Mouse (Mus musculus) urinary bladder, postnatal 4 days (tissue): ENCODE data around the gene Cnpy4.

ENCODE experiments used
- DNase-seq, 2 experiments: peaks; one replicate each; pipeline ENCODE4 v3.0.0; 2021 to 2022; ENCODE audit warnings: low spot score in 2 of 2

Cnpy4 gene

DNA sequence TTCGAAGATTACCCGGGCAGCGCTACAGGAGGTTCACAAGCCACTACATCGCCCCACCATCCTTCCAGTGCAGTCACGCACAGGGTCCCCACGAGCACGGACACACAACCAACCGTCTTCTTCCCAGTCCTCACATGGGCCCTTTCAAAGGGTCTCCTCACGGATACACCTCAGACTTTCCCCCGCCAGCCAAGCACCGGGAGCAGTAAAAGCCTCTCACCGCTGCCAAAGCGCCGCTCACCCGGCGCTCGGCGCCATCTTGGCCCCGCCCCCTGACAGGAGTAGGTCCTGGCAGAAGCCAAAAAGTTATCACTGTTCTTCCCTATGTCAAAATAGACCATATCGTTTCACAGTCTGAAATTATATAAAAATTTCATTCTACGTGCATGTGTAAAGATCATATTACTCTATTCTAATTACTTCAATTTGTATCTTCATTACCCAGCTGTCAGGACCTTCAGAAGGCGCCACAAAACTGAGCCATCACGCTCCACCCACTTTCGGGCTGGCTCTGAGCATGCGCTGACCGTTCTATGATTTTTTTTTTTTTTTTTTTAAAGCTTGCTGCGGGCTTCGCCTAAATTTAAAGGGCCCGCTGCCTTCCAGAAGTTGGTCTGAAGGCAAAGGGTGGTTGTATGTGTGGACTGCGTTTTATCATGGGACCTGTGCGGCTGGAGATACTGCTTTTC, at the start of gene Cnpy4, which contains the start of gene Taf6:
TSS of gene Cnpy4 (plus strand) at position 536 of the 689 bp plus-strand sequence.
TSS of gene Taf6 (minus strand) at position 502 of the 689 bp plus-strand sequence.
- peak; percentile 76 to 82 for DNase-seq

DNA sequence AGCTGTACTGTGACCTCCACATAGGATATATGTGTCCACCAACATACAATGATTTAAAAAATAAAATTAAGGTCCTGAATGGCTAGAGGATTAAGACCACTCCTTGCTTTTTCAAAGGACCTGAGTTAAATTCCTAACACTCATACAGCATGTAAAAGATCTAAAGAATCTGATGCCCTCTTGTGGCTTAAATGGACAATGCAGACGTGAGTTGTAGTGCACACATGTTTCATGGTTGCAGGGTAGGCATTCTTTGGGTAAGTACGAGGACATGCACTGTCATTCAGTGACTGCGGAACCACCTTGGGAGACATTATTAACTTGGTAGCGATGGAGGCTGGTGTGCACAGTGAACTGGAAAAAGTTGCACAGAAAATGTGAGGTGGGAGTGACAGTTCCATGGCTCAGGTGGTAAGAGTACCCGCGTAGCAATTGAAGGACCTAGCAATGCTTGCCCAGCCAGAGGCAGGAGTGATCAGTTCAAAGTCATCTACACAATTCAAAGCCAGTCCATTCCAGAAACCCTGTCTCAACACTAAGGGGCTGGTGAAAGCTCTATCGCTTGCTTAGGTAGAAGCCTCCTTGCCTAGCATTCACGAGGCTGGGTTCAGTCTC, 49.2 kb upstream of the Cnpy4 start:
- DNase-seq, result no peak

DNA sequence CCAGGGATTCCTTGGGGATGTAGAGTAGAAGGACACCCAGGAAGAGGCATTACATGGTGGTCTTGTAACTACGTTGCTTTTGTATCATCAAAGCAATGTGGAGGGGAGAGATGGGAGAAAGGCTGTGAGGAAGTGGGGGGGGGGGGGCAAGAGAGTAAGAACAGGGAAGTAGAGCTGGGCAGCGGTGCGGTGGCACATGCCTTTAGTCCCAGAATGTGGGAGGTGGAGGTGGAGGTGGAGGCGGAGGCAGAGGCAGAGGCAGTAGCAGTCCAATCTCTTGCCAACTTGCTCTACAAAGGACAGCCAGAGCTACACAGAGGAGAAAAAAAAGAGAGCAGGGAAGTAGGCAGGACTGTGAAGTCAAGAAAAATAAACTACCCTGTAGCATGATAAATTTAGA, 48.7 kb upstream of the Cnpy4 start:
- no peak for DNase-seq

DNA sequence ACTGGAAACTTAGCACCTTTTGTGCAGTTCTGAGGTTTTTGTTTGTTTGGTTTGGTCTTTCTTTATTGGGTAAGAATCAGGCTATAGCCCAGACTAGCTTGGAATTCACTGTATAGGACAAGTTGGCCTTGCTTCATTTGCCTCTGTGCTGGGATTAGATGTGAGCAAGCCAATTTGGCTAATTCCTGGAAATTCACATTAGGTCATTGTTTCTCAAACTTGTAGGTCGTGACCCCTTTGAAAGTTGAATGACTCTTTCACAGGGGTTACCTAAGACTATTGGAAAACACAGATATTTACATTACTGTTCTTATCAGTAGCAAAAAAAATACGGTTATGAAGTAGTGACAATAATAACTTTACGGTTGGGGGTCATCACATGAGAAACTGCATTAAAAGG, 32.9 kb upstream of the Cnpy4 start:
- DNase-seq, result no peak

DNA sequence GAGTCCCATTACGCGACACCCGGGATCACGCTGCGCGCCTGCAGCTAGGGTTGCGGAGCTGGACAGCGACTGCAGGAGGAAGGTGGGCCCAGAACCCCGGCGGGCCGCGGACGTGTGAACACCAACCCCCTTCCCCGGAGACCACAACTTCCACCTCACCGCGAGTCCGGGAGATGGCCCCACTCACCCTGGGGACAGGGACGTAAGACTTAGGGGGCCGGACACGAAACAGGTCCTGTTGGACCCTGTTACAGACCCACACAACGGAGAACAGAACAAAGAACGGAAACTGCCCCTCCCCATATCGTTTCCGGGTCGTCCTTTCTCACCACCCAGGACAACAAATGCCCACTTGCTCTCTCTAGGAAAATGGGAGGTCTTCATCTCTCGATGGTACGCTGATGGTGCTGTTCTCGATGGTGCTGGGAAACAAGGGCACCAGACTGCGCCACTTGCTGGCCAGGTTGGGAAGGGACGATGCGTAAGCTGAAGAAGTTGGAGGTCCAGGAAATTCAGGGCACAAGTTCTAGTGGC, 31.8 kb upstream of the Cnpy4 start, which contains the start of gene Zfp113:
TSS of gene Zfp113 (minus strand) at position 302 of the 534 bp plus-strand sequence.
- peak; percentile 77 to 80 for DNase-seq

DNA sequence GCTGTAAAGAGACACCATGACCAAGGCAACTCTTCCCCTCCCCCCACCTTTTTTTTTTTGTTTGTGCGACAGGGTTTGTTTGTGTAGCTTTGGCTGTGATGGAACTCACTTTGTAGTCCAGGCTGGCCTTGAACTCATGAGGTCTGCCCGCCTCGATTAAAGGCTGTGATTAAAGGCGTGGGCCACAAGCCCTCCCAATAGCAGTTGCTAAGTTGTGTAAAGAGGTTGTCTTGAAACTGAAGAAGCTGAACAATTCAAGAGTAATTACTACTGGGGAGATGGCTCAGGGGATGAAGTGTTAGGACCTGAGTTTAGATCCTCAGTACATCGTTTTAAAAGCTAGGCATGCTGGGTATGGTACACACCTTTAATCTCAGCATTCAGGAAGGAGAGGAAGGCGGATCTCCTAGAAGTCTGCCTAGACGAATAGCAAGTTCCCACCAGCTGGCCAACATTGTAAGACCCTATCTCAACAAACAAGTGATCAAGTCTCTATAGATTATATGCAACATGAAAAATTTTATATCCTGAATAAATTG, 27.0 kb upstream of the Cnpy4 start:
- no peak for DNase-seq

DNA sequence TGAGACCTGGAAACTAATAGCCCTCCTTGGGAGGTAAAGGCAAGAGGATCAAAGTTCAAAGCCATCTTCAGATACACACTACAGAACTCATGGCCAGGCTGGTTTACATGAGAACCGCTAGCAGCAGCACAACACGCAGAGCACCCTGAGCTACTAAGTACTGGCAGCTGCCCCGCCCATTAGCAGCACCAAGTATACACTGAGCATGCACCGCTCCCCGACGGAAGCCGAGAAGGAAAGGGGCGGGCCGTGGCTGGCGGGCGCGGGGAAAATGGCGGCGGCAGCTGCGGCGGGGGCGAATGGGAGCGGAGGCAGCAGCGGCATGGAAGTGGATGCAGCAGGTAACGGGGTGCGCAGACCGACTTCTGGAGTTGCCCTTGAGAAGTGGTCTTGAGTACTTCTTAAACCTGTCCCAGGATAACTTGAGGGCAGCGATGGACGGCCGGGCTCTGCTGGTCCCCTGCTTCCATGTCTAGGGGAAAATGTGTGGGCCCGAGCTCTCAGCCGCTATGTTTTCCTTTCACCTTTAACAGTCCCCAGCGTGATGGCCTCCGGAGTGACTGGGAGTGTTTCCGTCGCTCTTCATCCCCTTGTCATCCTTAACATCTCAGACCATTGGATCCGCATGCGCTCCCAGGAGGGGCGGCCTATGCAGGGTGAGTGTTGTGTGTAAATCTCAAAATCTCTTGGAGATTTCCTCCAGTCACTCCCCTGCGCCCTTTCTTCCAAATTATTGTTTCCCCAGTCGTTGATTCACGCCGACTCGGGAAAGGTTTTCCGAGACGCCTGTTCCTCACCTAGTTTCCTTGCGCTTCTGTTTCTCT, 26.2 kb upstream of the Cnpy4 start, which contains the start of gene Cops6:
TSS of gene Cops6 (plus strand) at position 230 of the 824 bp plus-strand sequence.
- DNase-seq, result peak; percentile 91 to 95

DNA sequence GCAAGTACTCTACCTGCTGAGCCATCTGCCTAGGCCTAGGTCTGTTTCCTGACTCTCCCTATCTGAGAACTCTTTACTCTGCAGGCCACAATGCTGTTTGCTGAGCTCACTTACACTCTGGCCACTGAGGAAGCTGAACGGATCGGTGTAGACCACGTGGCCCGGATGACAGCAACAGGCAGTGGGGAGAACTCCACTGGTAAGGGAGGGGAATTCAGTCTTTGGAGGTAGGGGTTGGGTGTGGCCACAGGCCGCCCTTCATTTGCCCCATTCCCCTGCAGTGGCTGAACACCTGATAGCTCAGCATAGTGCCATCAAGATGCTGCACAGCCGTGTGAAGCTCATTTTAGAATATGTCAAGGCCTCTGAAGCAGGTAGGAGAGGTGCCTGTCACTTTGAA, 24.2 kb upstream of the Cnpy4 start:
- DNase-seq, result no peak

DNA sequence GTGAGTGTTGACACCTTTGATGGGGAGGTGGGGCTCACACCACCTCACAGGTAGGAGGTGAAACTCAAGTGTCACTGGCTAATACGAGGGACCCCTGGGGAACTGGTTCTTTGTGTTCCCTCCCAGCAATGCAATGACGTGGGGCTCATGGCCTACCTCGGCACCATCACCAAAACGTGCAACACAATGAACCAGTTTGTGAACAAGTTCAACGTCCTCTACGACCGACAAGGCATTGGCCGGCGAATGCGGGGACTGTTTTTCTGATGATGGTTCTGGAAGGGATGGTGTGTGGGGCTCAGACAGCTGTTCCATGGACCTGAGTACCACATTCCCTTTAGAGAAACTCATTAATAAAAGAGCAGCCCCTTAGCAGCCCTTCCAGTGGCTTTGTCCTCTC, 23.7 kb upstream of the Cnpy4 start:
- no peak for DNase-seq

DNA sequence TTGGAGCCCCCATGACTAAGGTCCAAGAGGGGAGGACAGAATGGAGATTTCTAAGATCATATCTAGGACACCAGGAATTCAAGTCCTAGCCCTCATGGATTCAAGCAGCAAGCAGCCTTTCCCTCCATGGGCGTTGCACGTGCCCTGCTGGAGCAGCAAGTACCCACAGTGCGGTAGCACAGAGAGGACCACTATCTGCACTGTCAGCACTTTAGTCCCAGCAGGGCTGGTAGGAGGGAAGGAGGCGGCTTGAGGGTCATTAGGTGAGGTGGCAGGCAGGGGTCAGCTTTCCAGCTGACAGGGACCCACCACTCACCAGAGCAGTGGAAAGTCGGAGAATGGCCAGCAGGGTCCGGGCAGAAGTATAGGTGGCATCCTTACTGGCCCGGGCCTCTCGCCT, 21.7 kb upstream of the Cnpy4 start:
- no peak for DNase-seq

DNA sequence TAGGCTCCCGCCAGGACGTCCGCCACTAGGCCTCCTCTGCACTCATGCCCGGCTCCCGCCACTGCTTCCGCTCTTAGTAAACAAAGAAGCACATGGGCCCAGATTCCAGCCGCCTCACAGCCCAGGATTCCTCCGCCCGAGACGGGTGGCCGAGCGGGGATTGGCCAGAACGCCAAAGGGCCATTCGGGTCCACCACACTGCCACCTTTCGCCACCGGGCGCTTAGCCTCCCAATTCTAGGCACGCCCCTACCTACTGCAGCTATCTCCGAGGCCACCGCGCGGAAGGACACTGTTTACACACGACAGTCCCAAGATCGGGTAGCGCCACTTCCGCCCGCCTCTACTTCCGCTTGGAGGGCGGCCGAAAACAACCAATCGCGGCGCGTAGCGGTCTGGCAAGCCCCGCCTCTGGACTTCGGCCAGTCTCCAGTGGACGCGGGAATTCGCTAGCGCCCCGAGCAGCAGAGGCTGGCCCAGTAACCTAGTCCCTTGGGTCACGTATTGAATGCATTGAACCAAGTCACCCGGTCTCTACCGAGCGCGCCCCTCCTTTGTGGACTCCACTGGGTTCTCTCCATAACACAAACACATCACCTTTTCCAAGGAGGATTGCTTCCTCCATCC, 16.2 kb upstream of the Cnpy4 start:
- peak; percentile 95 to 97 for DNase-seq

DNA sequence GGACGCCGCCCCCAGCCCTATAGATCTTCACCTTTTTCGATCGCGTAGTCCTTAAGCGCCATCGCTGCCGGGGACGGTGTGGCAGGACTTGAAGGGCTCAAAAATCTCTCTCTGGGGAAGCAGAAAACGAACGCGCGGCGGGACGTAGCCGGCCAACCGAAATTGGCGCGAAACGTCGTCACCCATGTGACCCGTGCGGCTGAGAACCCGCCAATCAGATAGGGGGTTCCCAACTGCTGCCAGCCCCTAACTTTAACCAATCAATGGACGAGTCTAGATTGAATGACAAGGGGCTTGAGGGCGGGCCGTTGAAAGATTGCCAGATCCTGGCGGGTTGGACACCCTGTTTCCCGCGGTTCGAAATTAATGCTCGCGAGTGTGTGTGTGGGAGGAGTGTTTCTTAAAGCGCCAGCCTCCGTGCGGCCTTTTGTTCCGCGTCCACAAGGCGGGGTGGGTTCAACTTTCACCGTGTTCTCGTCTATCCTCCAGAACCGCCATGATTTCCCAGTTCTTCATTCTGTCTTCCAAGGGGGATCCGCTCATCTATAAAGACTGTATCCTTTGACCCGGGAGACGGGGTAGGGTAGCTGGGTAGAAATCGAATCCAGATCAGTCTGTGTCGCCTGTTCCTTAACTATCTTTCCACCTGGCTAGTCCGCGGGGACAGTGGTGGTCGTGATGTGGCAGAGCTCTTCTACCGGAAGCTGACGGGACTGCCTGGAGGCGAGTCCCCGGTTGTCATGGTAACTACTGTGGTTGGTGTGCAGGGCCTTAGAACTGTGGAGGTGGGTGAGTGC, 15.4 kb upstream of the Cnpy4 start, which contains the start of the genes Ap4m1 and Mcm7:
TSS of gene Ap4m1 (plus strand) at position 308 of the 797 bp plus-strand sequence.
TSS of gene Mcm7 (minus strand) at position 728 of the 797 bp plus-strand sequence.
- DNase-seq, result peak; percentile 98

DNA sequence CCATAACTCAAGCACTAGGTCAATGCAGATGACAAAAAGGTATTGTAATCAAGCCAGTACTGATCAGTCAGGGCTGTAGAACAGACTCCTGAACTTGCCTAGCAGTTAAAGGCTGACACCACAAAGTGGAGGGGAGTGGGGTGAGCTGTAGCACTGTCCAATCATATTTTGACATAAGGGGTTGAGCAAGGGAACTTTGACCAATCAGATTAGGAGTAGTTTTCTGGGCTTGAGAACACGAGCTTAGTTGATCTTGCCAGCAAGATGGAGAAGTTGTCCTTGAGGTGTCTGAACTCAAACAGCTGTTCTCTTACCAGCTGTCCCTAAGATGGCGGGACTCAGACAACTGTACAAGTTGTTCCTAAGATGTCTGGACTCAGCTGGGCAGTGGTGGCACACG, 14.1 kb upstream of the Cnpy4 start:
- DNase-seq, result no peak

DNA sequence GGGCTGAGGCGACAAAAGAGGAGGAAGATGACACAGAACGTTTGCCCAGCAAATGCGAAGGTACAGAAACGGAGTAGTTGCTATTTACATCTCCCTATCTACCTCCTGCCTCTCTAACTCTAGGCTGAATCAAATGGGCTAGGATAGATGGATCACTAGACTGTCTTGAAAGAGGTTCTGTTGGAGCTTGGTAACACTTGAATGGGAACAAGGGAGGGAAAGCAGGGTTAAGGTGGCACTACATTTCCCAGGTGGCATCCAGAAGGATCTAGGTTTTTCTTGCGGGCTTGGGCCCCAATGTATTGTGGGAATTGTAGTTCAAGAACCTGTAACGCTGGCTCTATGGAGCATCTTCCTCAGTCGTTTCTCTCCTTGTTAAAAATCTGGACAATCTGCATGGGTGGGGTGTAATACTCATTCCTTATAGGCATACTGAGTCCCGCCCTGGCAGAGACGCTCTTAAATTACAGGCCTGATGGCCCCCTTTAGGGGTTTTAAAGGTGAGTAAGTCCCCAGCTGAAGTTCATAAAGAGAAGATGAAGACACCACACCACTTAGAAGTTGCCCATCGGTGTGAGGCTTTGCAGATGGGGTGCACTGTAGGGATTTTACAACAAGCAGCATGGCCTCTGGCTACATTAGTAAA, 499 bp downstream of the Cnpy4 start:
- DNase-seq, result peak in 1 of 2 experiments; percentile 52

DNA sequence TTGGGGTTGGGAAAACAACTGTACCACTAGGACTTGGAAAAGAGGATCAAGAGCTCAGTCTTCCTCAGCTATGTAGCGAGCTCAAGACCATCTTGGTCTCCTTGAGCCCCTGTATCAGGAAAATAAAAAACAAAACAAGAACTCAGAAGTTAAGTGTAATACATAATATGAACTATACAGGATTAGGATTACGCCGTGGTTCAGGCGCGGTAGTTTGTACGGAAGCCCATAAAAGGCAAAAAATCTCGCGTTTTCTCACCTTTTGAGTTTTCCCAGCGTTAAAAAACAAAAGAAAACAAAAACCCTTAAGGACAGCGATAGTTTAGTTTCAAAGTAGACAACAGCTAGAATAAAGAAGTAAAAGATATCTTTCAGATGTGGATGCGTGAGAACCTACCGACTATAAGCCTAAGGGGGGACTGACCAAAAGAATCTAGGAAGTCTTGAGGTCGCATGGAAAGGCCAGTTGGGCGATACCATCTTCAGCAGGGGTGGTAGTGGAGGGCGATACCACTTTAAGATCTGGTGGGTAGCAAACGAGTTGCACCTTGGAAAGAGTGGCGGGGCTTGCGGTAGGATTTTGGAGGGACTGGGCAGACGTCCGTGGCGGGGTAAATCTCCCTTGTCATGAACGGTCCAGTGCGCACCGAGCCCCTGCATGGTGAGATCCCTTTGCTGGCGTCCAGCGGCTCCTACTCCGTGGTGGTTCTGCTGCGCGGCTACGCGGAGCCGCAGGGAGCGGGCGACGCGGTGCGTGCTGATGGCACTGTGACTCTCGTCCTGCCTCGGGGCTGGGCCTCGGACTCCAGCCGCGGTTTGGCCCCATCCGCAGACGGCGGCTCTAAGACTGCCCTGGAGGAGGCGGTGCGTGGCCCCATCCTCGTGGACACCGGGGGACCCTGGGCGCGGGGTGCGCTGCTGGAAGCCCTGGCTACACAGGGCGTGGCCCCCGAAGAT, 6.8 kb downstream of the Cnpy4 start, which contains the start of gene Mblac1:
TSS of gene Mblac1 (plus strand) at position 544 of the 957 bp plus-strand sequence.
- DNase-seq, result peak; percentile 73 to 76

DNA sequence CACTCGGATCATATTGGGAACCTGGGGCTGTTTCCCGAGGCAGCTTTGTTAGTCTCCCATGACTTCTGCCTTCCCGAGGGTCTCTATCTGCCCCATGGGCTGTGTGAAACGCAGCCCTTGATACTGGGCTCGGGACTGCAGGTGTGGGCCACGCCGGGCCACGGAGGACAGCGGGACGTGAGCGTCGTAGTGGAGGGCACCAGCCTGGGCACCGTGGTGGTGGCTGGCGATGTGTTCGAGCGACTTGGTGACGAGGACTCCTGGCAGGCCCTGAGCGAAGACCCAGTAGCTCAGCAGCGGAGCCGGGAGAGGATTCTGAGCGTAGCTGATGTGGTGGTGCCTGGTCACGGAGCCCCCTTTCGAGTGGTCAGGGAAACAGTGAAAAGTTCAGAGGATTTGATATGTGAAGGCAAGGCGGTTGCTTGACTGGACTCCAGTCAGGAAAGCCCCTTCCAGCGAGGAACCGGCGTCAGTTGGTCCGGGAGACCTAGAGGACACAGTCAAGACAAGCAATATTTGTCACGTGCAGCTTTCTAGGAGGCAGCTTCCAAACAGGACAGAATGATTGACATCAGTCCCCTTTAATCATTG, 7.6 kb downstream of the Cnpy4 start:
- no peak for DNase-seq

DNA sequence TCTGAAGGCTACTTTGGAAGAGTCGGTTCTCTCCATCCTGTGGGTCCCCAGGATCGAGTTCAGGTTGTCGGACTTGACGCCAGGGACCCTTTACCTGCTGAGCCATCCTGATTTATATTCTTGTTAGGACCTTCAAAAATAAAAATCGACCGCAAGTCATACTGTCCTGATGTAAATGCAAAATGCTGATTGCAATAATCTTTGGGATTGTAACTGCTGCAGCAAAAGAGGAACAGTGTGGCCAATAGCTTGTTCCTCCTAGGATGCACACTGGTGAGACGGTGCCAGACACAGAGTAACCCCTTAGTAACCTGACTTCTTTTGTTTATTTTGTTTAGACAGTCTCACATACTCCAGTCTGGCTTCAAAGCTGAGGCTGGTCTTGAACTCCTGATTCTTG, 8.2 kb downstream of the Cnpy4 start:
- DNase-seq, result no peak

DNA sequence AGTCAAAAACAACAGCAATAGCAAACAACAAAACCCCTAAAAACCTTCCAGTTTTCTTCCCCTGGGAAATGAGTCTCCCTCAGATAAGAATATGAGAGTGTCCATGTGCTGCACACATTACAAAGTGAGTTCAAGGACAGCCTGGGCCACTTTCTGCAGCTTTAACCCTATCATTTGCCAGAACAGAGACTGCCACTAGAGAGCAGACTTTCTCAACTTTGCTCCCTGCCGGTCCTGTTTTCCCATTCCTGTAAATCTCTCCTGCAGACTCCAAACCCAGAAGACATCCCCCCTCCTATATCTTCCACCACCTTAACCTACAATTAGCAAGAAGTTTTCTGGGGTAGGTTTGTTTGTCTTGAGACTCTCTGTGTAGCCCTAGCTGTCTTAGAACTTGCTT, 12.3 kb downstream of the Cnpy4 start:
- DNase-seq, result no peak
